Mouse (Mus musculus) bone marrow macrophage, adult 2 months (primary cell): ENCODE results near the gene Olfr427.

Experiments
- CTCF ChIP-seq: IDR thresholded peaks from 2 replicates; pipeline ENCODE4 v1.5.1; 2012; ENCODE audit warnings: low read depth, mild to moderate bottlenecking, low read length, moderate library complexity
- POLR2A ChIP-seq: IDR thresholded peaks from 2 replicates; pipeline ENCODE4 v1.6.1; 2012; ENCODE audit warnings: mild to moderate bottlenecking, low read depth, low read length, borderline replicate concordance

- TF ChIP-seq POLR2A (no peak), CTCF (no peak)
These were observed 41.4 kb upstream of the Olfr427 start for GRCm38 (mm10) chr1:174055248-174055647.
